Mouse (Mus musculus) hindbrain, embryonic 10.5 days (tissue): ENCODE data around the gene Rbak. TPM values are rescaled to one million over a fixed set of nuclear protein-coding genes. Genes with fewer than 3 reads are reported as not detected.
A peak's percentile ranks its signal among the peaks of the same experiment; 100 is the strongest.

Source experiments
- DNase-seq: peaks from one replicate; pipeline ENCODE4 v3.0.0-alpha.2; 2017; ENCODE audit warnings: low spot score
- H3K27ac ChIP-seq: fragments of 300-500 bp; sonication (generic); 2 replicates; pipeline ENCODE4 v1.5.1; 2016; ENCODE audit warnings: mild to moderate bottlenecking, moderate library complexity
- H3K27me3 ChIP-seq: fragments of 300-500 bp; sonication (generic); 2 replicates; pipeline ENCODE4 v1.6.1; 2016; ENCODE audit warnings: mild to moderate bottlenecking; ENCODE audit not compliant: poor library complexity, insufficient read depth, severe bottlenecking
- H3K36me3 ChIP-seq: fragments of 300-500 bp; sonication (generic); 2 replicates; pipeline ENCODE4 v1.6.1; 2016; ENCODE audit warnings: mild to moderate bottlenecking, moderate library complexity
- H3K4me1 ChIP-seq: fragments of 300-500 bp; sonication (generic); replicated peaks from 2 replicates; pipeline ENCODE4 v1.6.1; 2016; ENCODE audit warnings: mild to moderate bottlenecking
- H3K4me3 ChIP-seq: fragments of 300-500 bp; sonication (generic); 2 replicates; pipeline ENCODE4 v1.5.1; 2016; ENCODE audit warnings: mild to moderate bottlenecking, moderate library complexity
- H3K9me3 ChIP-seq: fragments of 300-500 bp; sonication (generic); 2 replicates; pipeline ENCODE4 v1.6.1; 2016; ENCODE audit warnings: mild to moderate bottlenecking, moderate library complexity
- WGBS: fragments of 180-500 bp; shearing (Covaris S2); methylation state at CpG from one replicate; pipeline ENCODE4 v1.1.7; 2016; 5-methylcytosine and 5-hydroxymethylcytosine counted together
- polyA plus RNA-seq: library from polyadenylated mRNA; unstranded; fragments of >200 nt; fragmentation: Nextera tagmentation; extraction: Ambion mirVana; gene quantifications from 2 replicates; pipeline ENCODE4 v1.2.1, GENCODE M21; 2016

Gene Rbak
- polyA plus RNA-seq, 1 experiment from 2014 or later: 13.3 TPM

- Histone ChIP-seq H3K4me1 (peaks cover 14% of the 10 kb centered on the region), H3K36me3 (no peaks in the 10 kb centered on the region), H3K4me3 (no peak overlapping the region), H3K9me3 (peaks cover 11% of the 10 kb centered on the region), H3K27ac (no peak overlapping the region), H3K27me3 (no peaks in the 10 kb centered on the region)
- 87% methylated on average over 16 of the region's 16 CpGs for WGBS
- DNase-seq: no peak
Measured at GRCm38 (mm10) chr5:143129101-143129500, 51.5 kb downstream of the Rbak start.

- Histone ChIP-seq H3K27me3 (no peaks in the 10 kb centered on the region), H3K4me3 (no peak overlapping the region), H3K36me3 (no peaks in the 10 kb centered on the region), H3K4me1 (peaks cover 14% of the 10 kb centered on the region), H3K9me3 (peaks cover 11% of the 10 kb centered on the region), H3K27ac (no peak overlapping the region)
- DNase-seq: no peak
- 88% methylated on average over 8 of the region's 8 CpGs for WGBS
Measured at GRCm38 (mm10) chr5:143127837-143128236, 52.7 kb downstream of the Rbak start.

GRCm38 (mm10) chr5:143126908-143127307 lies 53.7 kb downstream of the Rbak start:
- DNase-seq: no peak
- Histone ChIP-seq H3K27me3 (no peaks in the 10 kb centered on the region), H3K9me3 (peaks cover 11% of the 10 kb centered on the region), H3K4me1 (peaks cover 14% of the 10 kb centered on the region), H3K36me3 (no peaks in the 10 kb centered on the region), H3K27ac (no peak overlapping the region), H3K4me3 (no peak overlapping the region)
- 68% methylated on average over 4 of the region's 4 CpGs for WGBS

- Histone ChIP-seq H3K4me3 (no peak overlapping the region), H3K4me1 (peaks cover 14% of the 10 kb centered on the region), H3K36me3 (no peaks in the 10 kb centered on the region), H3K27ac (no peak overlapping the region), H3K27me3 (no peaks in the 10 kb centered on the region), H3K9me3 (peaks cover 11% of the 10 kb centered on the region)
- WGBS: 93% methylated on average over 9 of the region's 9 CpGs
- DNase-seq: no peak
Measured at GRCm38 (mm10) chr5:143126089-143126488, 54.5 kb downstream of the Rbak start.

GRCm38 (mm10) chr5:143125601-143126000 lies 55.0 kb downstream of the Rbak start:
- no peak for DNase-seq
- 39% methylated on average over 7 of the region's 7 CpGs for WGBS

GRCm38 (mm10) chr5:143124805-143125378 lies 55.7 kb downstream of the Rbak start:
- Histone ChIP-seq H3K27ac (no peak overlapping the region), H3K36me3 (no peaks in the 10 kb centered on the region), H3K4me3 (no peak overlapping the region), H3K4me1 (peaks cover 14% of the 10 kb centered on the region), H3K9me3 (peaks cover 5% of the 10 kb centered on the region), H3K27me3 (no peaks in the 10 kb centered on the region)
- no peak for DNase-seq
- WGBS: 75% methylated on average over 4 of the region's 4 CpGs

More at GRCm38 (mm10) chr5:143125601-143126000, 55.0 kb downstream of the Rbak start:
- Histone ChIP-seq H3K4me3 (no peak overlapping the region), H3K27me3 (no peaks in the 10 kb centered on the region), H3K27ac (peak overlapping the region; percentile 40; the same call in 1 of the 2 replicates), H3K36me3 (no peaks in the 10 kb centered on the region), H3K9me3 (peaks cover 10% of the 10 kb centered on the region), H3K4me1 (peaks cover 14% of the 10 kb centered on the region)

DNA sequence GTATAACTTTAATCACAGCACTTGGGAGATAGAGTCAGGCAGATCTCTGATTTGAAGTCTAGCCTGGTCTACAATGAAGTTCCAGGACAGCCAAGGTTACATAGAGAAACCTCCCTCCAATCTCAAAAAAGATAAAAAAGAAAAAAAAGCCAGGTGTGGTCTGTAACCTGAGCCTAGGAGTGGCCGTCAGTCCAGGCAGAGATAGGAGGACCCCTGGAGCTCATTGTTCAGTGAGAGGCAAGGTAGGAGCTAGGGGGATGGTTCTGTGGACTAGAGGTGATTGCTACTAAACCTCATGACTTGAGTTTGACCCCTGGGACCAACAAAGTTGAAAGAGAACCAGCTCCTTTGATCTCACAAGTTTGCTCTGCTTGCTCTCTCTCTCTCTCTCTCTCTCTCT lies 57.9 kb downstream of the Rbak start:
- H3K27me3 ChIP-seq: no peaks in the 10 kb centered on the region
- 0 out of 2 replicates have a peak, but pooled peaks cover 1% of the 10 kb centered on the region for H3K9me3 ChIP-seq
- 33% methylated on average over 1 of the region's 1 CpGs for WGBS
- H3K27ac ChIP-seq: no peak overlapping the region
- no peak overlapping the region for H3K4me3 ChIP-seq
- peaks cover 14% of the 10 kb centered on the region for H3K4me1 ChIP-seq
- H3K36me3 ChIP-seq: no peaks in the 10 kb centered on the region
- no peak for DNase-seq

Other genes with a start within 250 kb of the Rbak start
- 757 and 846 TPM in 2 replicates for gene Fscn1, start 220.4 kb downstream of the Rbak start, polyA plus RNA-seq
- 44.2 and 44.3 TPM in 2 replicates for gene Rnf216, start 67.8 kb downstream of the Rbak start, polyA plus RNA-seq
- gene Olfr718-ps1, start 33.2 kb downstream of the Rbak start, polyA plus RNA-seq: 0.04 and 0.08 TPM in 2 replicates
- gene Spdye4b, start 242 bp upstream of the Rbak start, polyA plus RNA-seq: 0.07 TPM in 1 of 2 replicates, not detected in the other
- not detected in 2 replicates for gene Spdye4a, start 46.1 kb upstream of the Rbak start, polyA plus RNA-seq
- gene Zfp12, start 54.4 kb upstream of the Rbak start, polyA plus RNA-seq: 19.9 and 22.0 TPM in 2 replicates
- 3.9 and 6.6 TPM in 2 replicates for gene Zfp316, start 89.2 kb upstream of the Rbak start, polyA plus RNA-seq
- not detected in 2 replicates for gene Zfp853, start 112.8 kb upstream of the Rbak start, polyA plus RNA-seq
- gene E130309D02Rik, start 134.6 kb upstream of the Rbak start, polyA plus RNA-seq: 64.3 and 65.3 TPM in 2 replicates
- gene Zdhhc4, start 148.5 kb upstream of the Rbak start, polyA plus RNA-seq: 75.7 and 85.7 TPM in 2 replicates
- 0.07 and 0.18 TPM in 2 replicates for gene Grid2ip, start 176.6 kb upstream of the Rbak start, polyA plus RNA-seq
- gene Kdelr2, start 223.1 kb upstream of the Rbak start, polyA plus RNA-seq: 179 and 188 TPM in 2 replicates